Mouse (Mus musculus) heart, postnatal 0 days (tissue): ENCODE results near the gene Rai1. TPM values are rescaled to one million over a fixed set of nuclear protein-coding genes. Genes with fewer than 3 reads are reported as not detected.
A peak's percentile ranks its signal among the peaks of the same experiment; 100 is the strongest.

Experiments used
- ATAC-seq: fragments of 200-750 bp; cut with Nextera tagmentation; 2 replicates; pipeline ENCODE4 v1.8.0; 2017; ENCODE audit warnings: low read depth, moderate number of reproducible peaks, moderate library complexity; ENCODE audit not compliant: insufficient read depth
- DNase-seq: peaks from one replicate; pipeline ENCODE4 v3.0.0-alpha.2; 2016; ENCODE audit warnings: low spot score
- H3K27ac ChIP-seq: fragments of 300-500 bp; sonication (generic); 2 replicates; pipeline ENCODE4 v1.5.1; 2014; ENCODE audit warnings: low read depth, mild to moderate bottlenecking
- H3K27me3 ChIP-seq: fragments of 300-500 bp; sonication (generic); 2 replicates; pipeline ENCODE4 v1.6.1; 2014; ENCODE audit warnings: low read length, mixed read lengths; ENCODE audit not compliant: control insufficient read depth, insufficient read depth
- H3K36me3 ChIP-seq: fragments of 300-500 bp; sonication (generic); replicated peaks from 2 replicates; pipeline ENCODE4 v1.6.1; 2014; ENCODE audit warnings: low read length, mixed read lengths; ENCODE audit not compliant: control insufficient read depth, insufficient read depth
- H3K4me1 ChIP-seq: fragments of 300-500 bp; sonication (generic); 2 replicates; pipeline ENCODE4 v1.6.1; 2014; ENCODE audit warnings: antibody characterized with exemption; ENCODE audit not compliant: control insufficient read depth, insufficient read depth
- H3K4me2 ChIP-seq: fragments of 300-500 bp; sonication (generic); 2 replicates; pipeline ENCODE4 v1.6.1; 2014; ENCODE audit warnings: low read depth, mild to moderate bottlenecking, low read length, moderate library complexity
- H3K4me3 ChIP-seq: fragments of 300-500 bp; sonication (generic); 2 replicates; pipeline ENCODE4 v1.5.1; 2014; ENCODE audit warnings: low read depth, low read length
- H3K9ac ChIP-seq: fragments of 300-500 bp; sonication (generic); replicated peaks from 2 replicates; pipeline ENCODE4 v1.6.1; 2014; ENCODE audit warnings: low read depth, low read length, mixed read lengths
- H3K9me3 ChIP-seq: fragments of 300-500 bp; sonication (generic); replicated peaks from 2 replicates; pipeline ENCODE4 v1.6.1; 2016; ENCODE audit warnings: low read length; ENCODE audit not compliant: control insufficient read depth
- CTCF ChIP-seq: IDR thresholded peaks from 2 replicates; pipeline ENCODE4 v1.5.1; 2016; ENCODE audit warnings: antibody characterized with exemption, control low read depth, low read depth
- EP300 ChIP-seq: IDR thresholded peaks from 2 replicates; pipeline ENCODE4 v1.6.1; 2016; ENCODE audit warnings: antibody characterized with exemption, low read depth
- WGBS: fragments of 180-500 bp; shearing (Covaris S2); extraction: QIAGEN DNeasy Blood & Tissue Kit; methylation state at CpG from one replicate; pipeline ENCODE4 v1.1.7; 2014; 5-methylcytosine and 5-hydroxymethylcytosine counted together
- polyA plus RNA-seq: library from polyadenylated mRNA; unstranded; fragments of >200 nt; fragmentation: Nextera tagmentation; extraction: Ambion mirVana; gene quantifications from 2 replicates; pipeline ENCODE4 v1.2.1, GENCODE M21; 2015
- total RNA-seq: library from RNA; depleted of rRNA; stranded (reverse); fragments of >200 nt; gene quantifications from 2 replicates; pipeline ENCODE4 v1.2.3, GENCODE M21; 2014; ENCODE audit warnings: low replicate concordance

The Rai1 gene
- total and polyA plus RNA-seq, 2 experiments from 2014 or later: 10.2 to 28.1 TPM

DNA sequence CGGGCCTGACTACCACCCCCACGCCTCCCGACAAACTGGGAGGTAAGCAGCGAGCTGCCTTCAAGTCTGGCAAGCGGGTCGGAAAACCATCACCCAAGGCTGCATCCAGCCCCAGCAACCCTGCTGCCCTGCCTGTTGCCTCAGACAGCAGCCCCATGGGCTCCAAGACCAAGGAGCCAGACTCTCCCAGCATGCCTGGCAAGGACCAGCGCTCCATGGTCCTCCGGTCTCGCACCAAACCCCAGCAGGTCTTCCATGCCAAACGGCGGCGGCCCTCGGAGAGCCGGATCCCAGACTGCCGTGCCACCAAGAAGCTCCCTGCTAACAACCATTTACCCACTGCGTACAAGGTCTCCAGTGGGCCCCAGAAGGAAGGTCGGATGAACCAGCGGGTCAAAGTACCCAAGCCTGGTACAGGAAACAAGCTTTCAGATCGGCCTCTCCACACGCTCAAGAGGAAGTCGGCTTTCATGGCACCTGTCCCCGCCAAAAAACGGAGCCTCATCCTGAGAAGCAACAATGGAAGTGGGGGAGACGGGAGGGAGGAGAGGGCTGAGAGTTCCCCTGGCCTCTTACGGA is 83.6 kb downstream of the Rai1 start:
- ATAC-seq (no peak), DNase-seq (no peak)
- Histone ChIP-seq H3K4me2 (no peak overlapping the region), H3K4me1 (peaks cover 21% of the 10 kb centered on the region), H3K9ac (no peak overlapping the region), H3K27me3 (no peaks in the 10 kb centered on the region), H3K4me3 (no peak overlapping the region), H3K27ac (no peak overlapping the region), H3K9me3 (no peaks in the 10 kb centered on the region), H3K36me3 (peaks cover 74% of the 10 kb centered on the region)
- 88% methylated on average over 25 of the region's 25 CpGs for WGBS
- TF ChIP-seq EP300 (no peak), CTCF (no peak)

DNA sequence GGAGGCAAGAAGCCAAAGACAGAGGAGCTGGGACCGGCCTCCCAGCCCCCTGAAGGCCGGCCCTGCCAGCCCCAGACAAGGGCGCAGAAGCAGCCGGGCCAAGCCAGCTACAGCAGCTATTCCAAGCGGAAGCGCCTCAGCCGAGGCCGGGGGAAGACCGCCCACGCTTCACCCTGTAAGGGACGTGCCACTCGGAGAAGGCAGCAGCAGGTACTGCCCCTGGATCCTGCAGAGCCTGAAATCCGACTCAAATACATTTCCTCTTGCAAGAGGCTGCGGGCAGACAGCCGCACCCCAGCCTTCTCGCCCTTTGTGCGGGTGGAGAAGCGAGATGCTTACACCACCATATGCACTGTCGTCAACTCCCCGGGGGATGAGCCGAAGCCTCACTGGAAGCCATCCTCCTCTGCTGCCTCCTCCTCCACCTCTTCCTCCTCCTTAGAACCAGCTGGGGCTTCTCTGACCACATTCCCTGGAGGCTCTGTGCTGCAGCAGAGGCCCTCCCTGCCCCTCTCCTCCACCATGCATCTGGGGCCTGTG is 84.8 kb downstream of the Rai1 start:
- peak; percentile 21; the same call in 1 of the 2 replicates for ATAC-seq
- H3K27ac ChIP-seq: peak overlapping the region; percentile 54
- no peaks in the 10 kb centered on the region for H3K27me3 ChIP-seq
- DNase-seq: no peak
- no peak overlapping the region for H3K9ac ChIP-seq
- no peaks in the 10 kb centered on the region for H3K9me3 ChIP-seq
- H3K4me2 ChIP-seq: no peak overlapping the region
- WGBS: 63% methylated on average over 21 of the region's 21 CpGs
- H3K4me3 ChIP-seq: no peak overlapping the region
- H3K36me3 ChIP-seq: peaks cover 83% of the 10 kb centered on the region
- no peak for TF ChIP-seq CTCF
- no peak for TF ChIP-seq EP300
- H3K4me1 ChIP-seq: peaks cover 10% of the 10 kb centered on the region; the same call in 1 of the 2 replicates

GRCm38 (mm10) chr11:60190055-60190641 is 85.3 kb downstream of the Rai1 start:
- DNase-seq (no peak), ATAC-seq (no peak)
- Histone ChIP-seq H3K9ac (no peak overlapping the region), H3K4me2 (no peak overlapping the region), H3K36me3 (peaks cover 86% of the 10 kb centered on the region), H3K27me3 (no peaks in the 10 kb centered on the region), H3K9me3 (0 out of 2 replicates have a peak, but pooled peaks cover 5% of the 10 kb centered on the region), H3K4me1 (peaks cover 5% of the 10 kb centered on the region; the same call in 1 of the 2 replicates), H3K27ac (0 out of 2 replicates have a peak overlapping the region, but pooled peaks have one; percentile 20), H3K4me3 (no peak overlapping the region)
- TF ChIP-seq CTCF (no peak), EP300 (no peak)
- 75% methylated on average over 16 of the region's 17 CpGs for WGBS

GRCm38 (mm10) chr11:60192534-60192933 is 87.7 kb downstream of the Rai1 start:
- Histone ChIP-seq H3K4me1 (0 out of 2 replicates have a peak, but pooled peaks cover 6% of the 10 kb centered on the region), H3K27ac (no peak overlapping the region), H3K9me3 (0 out of 2 replicates have a peak, but pooled peaks cover 5% of the 10 kb centered on the region), H3K4me3 (no peak overlapping the region), H3K27me3 (no peaks in the 10 kb centered on the region), H3K4me2 (no peak overlapping the region), H3K36me3 (peaks cover 75% of the 10 kb centered on the region), H3K9ac (no peak overlapping the region)
- no peak for DNase-seq
- no peak for ATAC-seq
- WGBS: 61% methylated on average over 6 of the region's 6 CpGs
- no peak for TF ChIP-seq EP300
- TF ChIP-seq CTCF: no peak

- no peak for ATAC-seq
- 61% methylated on average over 4 of the region's 4 CpGs for WGBS
- TF ChIP-seq CTCF (no peak), EP300 (no peak)
- Histone ChIP-seq H3K36me3 (peaks cover 72% of the 10 kb centered on the region), H3K27ac (no peak overlapping the region), H3K27me3 (no peaks in the 10 kb centered on the region), H3K4me2 (no peak overlapping the region), H3K4me1 (0 out of 2 replicates have a peak, but pooled peaks cover 6% of the 10 kb centered on the region), H3K9ac (no peak overlapping the region), H3K9me3 (0 out of 2 replicates have a peak, but pooled peaks cover 5% of the 10 kb centered on the region), H3K4me3 (no peak overlapping the region)
- no peak for DNase-seq
These were observed 88.7 kb downstream of the Rai1 start for GRCm38 (mm10) chr11:60193556-60193955.
